Mouse (Mus musculus) 416B (cell line): Measurements from ENCODE around the gene Mical1.

Experiments
- DNase-seq: peaks from one replicate; pipeline ENCODE4 v3.0.0; 2011; ENCODE audit warnings: low read depth

The Mical1 gene

GRCm38 (mm10) chr10:41477278-41478181 lies 1.4 kb downstream of the Mical1 start:
- DNase-seq = peak; percentile 89

DNA sequence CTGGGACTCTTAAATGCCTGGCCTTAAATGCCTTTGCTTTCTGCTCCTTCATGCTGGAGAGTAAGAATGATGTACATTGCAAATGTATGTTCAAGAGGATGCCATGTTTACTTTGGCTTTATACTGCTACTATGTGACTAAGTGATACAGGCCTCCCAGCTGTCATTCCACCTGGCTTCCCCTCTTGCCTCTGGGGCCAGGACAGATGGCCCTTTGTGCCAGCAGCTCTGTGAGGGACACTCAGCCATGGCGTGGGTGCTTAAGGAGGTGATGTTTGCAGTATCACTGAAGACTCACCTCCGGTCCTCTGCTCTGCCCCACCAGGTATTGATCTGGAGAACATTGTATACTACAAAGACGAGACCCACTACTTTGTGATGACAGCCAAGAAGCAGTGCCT lies 3.8 kb downstream of the Mical1 start:
- no peak for DNase-seq

GRCm38 (mm10) chr10:41480938-41481880 lies 5.1 kb downstream of the Mical1 start:
- peak; percentile 14 for DNase-seq

- no peak for DNase-seq
These were observed 6.3 kb downstream of the Mical1 start for GRCm38 (mm10) chr10:41482446-41482845.

- no peak for DNase-seq
These were observed 9.7 kb downstream of the Mical1 start for GRCm38 (mm10) chr10:41485778-41486177.

DNA sequence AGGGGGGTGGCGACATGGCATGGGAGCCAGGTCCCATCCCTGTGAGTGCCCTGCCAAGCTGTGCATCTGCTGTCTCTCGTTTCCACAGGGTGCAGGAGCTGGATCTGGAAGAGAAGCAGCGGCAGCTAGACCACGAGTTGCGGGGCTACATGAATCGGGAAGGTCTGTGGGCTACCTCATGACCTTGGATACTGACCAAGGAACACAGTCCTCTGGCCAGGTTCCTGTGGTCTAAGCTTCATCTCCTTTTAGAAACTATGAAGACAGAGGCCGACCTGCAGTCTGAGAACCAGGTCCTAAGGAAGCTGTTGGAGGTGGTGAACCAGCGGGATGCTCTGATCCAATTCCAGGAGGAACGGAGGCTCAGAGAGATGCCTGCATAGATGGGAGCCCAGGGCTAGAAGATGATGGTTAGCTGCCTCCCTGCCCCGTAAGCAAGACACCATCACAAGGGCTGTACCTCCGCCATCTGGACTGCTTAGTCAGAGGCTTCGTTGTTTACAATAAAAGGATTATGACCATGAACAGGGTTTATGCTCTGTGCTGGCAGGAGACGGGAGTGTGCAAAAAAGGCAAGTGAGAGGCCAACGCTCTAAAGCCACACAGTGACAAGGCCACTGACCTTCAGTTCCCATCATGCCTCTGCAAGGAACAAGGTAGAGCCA lies 10.5 kb downstream of the Mical1 start:
- DNase-seq = peak; percentile 26

DNA sequence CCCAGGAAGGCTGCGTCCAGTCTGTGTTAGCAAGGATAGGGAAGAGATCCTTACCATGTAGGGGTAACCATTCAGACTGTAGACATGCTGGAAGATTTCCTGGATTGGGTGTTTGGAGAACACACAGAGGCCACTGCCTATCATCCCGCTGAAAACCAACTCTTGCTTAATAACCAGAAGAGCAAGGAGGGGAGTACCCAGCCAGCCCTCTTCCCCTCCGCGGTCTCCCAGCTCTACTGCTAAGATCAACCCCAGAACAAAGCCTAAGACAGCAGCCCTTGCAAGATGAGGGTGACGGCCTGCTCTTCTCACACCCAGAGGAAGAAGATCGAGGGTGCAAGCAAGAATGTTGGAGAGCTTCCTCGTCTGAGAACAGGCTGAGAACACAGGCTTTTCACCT lies 12.8 kb downstream of the Mical1 start:
- DNase-seq = peak; percentile 58

- DNase-seq = no peak
These were observed 13.2 kb downstream of the Mical1 start for GRCm38 (mm10) chr10:41489294-41489693.

- DNase-seq = peak; percentile 92
These were observed 13.8 kb downstream of the Mical1 start, which contains the start of the genes Smpd2 and Ppil6 for GRCm38 (mm10) chr10:41489708-41490517. TSS of gene Smpd2 (minus strand) at chr10:41490369. TSS of gene Ppil6 (plus strand) at chr10:41490439.

DNA sequence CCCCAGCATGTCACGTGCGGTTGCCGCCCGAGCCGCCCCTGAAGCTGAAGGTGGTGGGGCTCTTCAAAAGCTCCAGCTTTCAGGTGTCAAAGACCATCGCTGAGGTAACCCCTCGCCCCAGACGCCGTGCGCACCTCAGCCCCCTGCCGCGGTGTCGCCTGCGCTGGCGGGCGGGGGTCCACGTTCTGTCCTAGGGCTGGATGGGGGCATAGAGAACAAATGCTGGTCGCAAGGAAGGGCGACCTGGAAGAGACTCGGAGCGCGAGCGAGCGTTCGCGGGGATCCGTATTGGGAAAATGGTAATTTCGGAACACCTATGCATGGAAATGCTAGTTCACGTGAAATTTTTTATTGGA lies 14.4 kb downstream of the Mical1 start:
- no peak for DNase-seq

DNA sequence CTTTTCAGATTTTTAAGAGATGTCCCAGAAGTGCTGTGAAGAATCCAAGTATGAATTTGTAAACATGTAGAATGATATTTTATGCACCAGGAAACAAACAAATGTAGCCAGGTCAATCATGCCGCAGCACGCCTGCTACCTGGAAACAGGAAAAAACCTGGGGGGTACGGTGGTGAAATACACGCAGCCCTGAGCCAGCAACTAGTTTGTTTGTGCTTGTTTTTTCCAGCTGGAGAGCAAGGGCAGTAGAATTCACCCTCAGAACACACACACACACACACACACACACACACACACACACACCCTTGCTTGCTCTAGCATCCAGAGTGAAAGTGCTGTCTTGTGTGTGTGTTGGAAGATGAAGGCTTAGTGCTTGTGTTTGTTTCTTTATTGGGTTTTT lies 15.0 kb downstream of the Mical1 start:
- peak; percentile 60 for DNase-seq

GRCm38 (mm10) chr10:41500941-41501340 lies 24.8 kb downstream of the Mical1 start:
- no peak for DNase-seq

GRCm38 (mm10) chr10:41504996-41505395 lies 28.9 kb downstream of the Mical1 start:
- DNase-seq = no peak

DNA sequence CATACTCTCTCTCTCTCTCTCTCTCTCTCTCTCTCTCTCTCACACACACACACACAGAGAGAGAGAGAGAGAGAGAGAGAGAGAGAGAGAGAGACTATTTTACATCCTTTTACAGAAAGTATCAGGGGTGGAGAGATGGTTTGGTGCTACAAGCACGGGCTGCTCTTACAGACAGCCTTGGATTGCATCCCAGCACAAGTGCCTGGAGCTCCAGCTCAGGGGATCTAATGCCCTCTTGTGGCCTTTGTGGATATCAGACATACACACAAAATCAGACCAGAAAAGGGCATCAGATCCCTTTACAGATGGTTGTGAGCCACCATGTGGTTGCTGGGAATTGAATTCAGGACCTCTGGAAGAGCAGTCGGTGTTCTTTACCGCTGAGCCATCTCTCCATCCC lies 29.3 kb downstream of the Mical1 start:
- DNase-seq = peak; percentile 84

DNA sequence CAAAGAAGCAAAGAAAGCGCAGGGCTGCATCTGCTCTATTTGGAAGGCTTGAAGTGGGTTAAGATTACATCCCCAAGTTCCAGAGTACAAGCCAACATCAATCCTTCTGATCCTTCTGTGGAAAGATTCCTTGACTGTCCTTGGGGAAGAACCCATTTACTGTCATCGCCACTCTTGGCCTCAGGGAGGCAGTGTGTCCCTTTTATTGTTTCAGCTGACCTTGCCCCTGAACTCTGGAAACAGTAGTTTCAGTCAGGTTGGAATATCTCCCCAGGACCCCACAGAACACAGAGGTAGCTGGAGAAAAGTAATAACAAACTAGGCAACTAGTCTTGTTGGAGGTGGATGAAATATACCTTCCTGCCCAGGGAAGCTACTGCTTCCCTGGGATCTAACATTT lies 33.0 kb downstream of the Mical1 start:
- peak; percentile 64 for DNase-seq

- no peak for DNase-seq
These were observed 38.2 kb downstream of the Mical1 start for GRCm38 (mm10) chr10:41514301-41514700.

GRCm38 (mm10) chr10:41514921-41515320 lies 38.8 kb downstream of the Mical1 start:
- no peak for DNase-seq

DNA sequence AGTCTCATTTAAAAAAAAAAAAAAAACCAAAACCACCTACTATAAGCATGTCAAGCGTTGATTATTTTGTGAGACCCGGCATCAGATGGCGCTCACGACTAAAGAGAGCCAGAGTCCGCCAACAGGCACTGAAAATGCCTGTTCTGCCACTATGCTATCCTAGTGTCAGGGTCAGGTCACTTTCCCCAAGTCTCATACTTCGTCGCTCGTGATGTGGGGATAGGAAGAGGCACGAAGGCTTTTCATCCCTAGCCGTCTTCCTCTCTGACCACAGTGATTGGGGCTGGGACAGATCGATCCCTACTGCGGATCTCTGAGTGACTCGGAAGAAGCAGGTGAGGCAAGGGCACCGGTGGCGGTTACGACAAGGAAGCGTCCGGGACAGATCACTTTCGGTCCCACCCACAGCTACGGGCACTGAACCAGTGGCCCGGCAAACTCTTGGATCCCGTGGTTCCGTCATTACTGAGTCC lies 42.4 kb downstream of the Mical1 start:
- DNase-seq = peak; percentile 96

DNA sequence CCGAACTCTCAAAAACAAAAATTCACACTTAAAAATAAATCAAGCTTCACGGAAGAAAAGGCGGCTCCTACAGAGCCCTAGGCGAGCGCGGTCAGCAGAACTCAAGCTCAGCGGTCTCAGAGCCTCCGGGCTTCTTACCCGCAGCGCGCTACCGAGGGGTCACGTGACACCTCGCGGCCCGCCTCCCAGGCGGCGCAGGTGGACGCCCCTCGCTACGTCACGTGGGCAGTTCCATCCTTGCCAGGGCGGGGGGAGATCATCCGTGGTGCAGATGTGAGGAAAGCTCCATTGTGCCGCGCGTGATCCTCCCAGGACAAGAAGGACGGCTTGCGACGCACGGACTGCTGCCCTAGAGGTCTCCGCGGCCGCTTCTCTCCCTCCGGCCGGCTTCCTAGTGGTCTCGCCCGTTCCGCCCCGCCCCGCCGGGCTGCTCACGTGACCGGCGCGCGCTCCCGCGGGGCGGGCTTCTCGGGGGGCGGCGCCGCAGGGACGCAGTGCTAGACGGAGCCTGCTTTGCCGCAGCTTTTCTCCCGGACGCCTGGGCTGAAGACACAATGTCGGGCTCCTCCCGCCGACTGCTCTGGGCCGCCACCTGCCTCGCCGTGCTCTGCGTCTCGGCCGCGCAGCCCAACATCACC lies 43.0 kb downstream of the Mical1 start, which contains the start of gene Cd164:
Cd164 (plus strand) TSS at position 434 of the 638 bp plus-strand sequence.
- peak; percentile 96 for DNase-seq

- DNase-seq = peak; percentile 71
These were observed 43.7 kb downstream of the Mical1 start for GRCm38 (mm10) chr10:41519640-41520409.
